Mouse (Mus musculus) myocyte (in vitro differentiated cells): ENCODE results near the gene Adpgk. TPM values are rescaled to one million over a fixed set of nuclear protein-coding genes. Genes with fewer than 3 reads are reported as not detected.

Experiments
- H3K27me3 ChIP-seq: one replicate; pipeline ENCODE4 v1.6.1; 2011; ENCODE audit not compliant: control insufficient read depth, insufficient read depth, insufficient read length
- H3K36me3 ChIP-seq: one replicate; pipeline ENCODE4 v1.6.1; 2011; ENCODE audit not compliant: control insufficient read depth, insufficient read depth
- H3K4me2 ChIP-seq: one replicate; pipeline ENCODE4 v1.6.1; 2011; ENCODE audit warnings: low read depth, control low read depth
- H3K4me3 ChIP-seq: one replicate; pipeline ENCODE4 v1.5.1; 2011; ENCODE audit warnings: mild to moderate bottlenecking, control low read depth, moderate library complexity
- H3K79me2 ChIP-seq: one replicate; pipeline ENCODE4 v1.6.1; 2011; ENCODE audit not compliant: control insufficient read depth, insufficient read depth
- H3ac ChIP-seq: one replicate; pipeline ENCODE4 v1.6.1; 2011; ENCODE audit not compliant: control insufficient read depth, insufficient read length
- CEBPB ChIP-seq: IDR thresholded peaks from 2 replicates; pipeline ENCODE4 v1.6.1; 2011; ENCODE audit warnings: mild to moderate bottlenecking, moderate library complexity; ENCODE audit not compliant: poor library complexity, insufficient read depth, severe bottlenecking
- E2F4 ChIP-seq: IDR thresholded peaks from one replicate; pipeline ENCODE4 v1.6.1; 2011; ENCODE audit warnings: mild to moderate bottlenecking, control low read depth, moderate library complexity; ENCODE audit not compliant: insufficient read depth
- MAX ChIP-seq: IDR thresholded peaks from one replicate; pipeline ENCODE4 v1.6.1; 2011; ENCODE audit warnings: low read depth, mild to moderate bottlenecking, control low read depth
- MYOD1 ChIP-seq, 3 experiments: IDR thresholded peaks; one replicate each; pipeline ENCODE4 v1.6.1; 2011; ENCODE audit warnings: control low read depth in 2 of 3, low read depth in 2 of 3, mild to moderate bottlenecking in 2 of 3, moderate library complexity in 1 of 3; ENCODE audit not compliant: insufficient read length in 2 of 3, control insufficient read depth in 1 of 3
- MYOG ChIP-seq, 3 experiments: IDR thresholded peaks; one replicate each; pipeline ENCODE4 v1.6.1; 2011; ENCODE audit warnings: control low read depth in 2 of 3, low read depth in 2 of 3, mild to moderate bottlenecking in 2 of 3; ENCODE audit not compliant: insufficient read length in 2 of 3, control insufficient read depth in 1 of 3, insufficient read depth in 1 of 3
- POLR2A ChIP-seq: IDR thresholded peaks from one replicate; pipeline ENCODE4 v1.6.1; 2011; ENCODE audit warnings: low read depth, mild to moderate bottlenecking, control low read depth, moderate library complexity; ENCODE audit not compliant: insufficient read length
- POLR2AphosphoS2 ChIP-seq: IDR thresholded peaks from one replicate; pipeline ENCODE4 v1.6.1; 2011; ENCODE audit warnings: low read depth, control low read depth; ENCODE audit not compliant: insufficient read length
- REST ChIP-seq: IDR thresholded peaks from one replicate; pipeline ENCODE4 v1.6.1; 2011; ENCODE audit warnings: mild to moderate bottlenecking, control low read depth, moderate library complexity; ENCODE audit not compliant: insufficient read depth, insufficient read length
- SRF ChIP-seq: IDR thresholded peaks from one replicate; pipeline ENCODE4 v1.6.1; 2011; ENCODE audit warnings: low read depth; ENCODE audit not compliant: control insufficient read depth, insufficient read length
- TCF12 ChIP-seq: IDR thresholded peaks from one replicate; pipeline ENCODE4 v1.6.1; 2011; ENCODE audit warnings: mild to moderate bottlenecking, control low read depth; ENCODE audit not compliant: poor library complexity, insufficient read depth, severe bottlenecking
- TCF3 ChIP-seq: IDR thresholded peaks from one replicate; pipeline ENCODE4 v1.6.1; 2011; ENCODE audit warnings: low read depth, control low read depth; ENCODE audit not compliant: insufficient read length
- USF1 ChIP-seq: IDR thresholded peaks from one replicate; pipeline ENCODE4 v1.6.1; 2011; ENCODE audit warnings: low read depth, mild to moderate bottlenecking, control low read depth, moderate library complexity
- polyA plus RNA-seq: library from polyadenylated mRNA; unstranded; fragments of >200 nt; fragmentation: generic; extraction: Trizol; gene quantifications from one replicate; pipeline ENCODE4 v1.2.1, GENCODE M21; 2012; ENCODE audit warnings: missing spikeins

Adpgk gene
- polyA plus RNA-seq, 1 experiment, result 25.4 TPM

DNA sequence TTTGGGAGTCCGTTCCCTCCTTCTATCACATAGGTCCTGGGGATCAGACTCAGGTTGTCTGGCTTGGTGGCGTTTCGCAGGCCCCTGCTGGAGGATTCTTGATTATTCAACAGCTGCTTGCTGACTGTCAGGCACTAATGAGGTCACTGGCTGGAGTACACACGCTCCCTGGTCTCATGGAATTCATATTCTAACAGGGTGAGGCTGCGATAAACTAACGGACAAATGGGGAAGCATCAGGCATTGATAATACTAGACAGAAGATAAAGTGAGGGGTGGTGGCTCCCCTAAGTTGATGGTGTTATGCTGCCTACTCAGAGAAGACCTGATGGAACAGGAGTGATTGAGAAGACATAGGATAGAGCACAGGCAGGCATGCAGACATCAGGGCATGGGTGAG, 5.7 kb upstream of the Adpgk start:
- Histone ChIP-seq H3K27me3 (no peaks in the 10 kb centered on the region), H3ac (no peak overlapping the region), H3K36me3 (no peaks in the 10 kb centered on the region), H3K4me3 (no peak overlapping the region), H3K4me2 (no peak overlapping the region), H3K79me2 (no peaks in the 10 kb centered on the region)
- TF ChIP-seq POLR2AphosphoS2, result no peak
- no peak for TF ChIP-seq MYOG (IDR thresholded peaks at IDR 0.05; ENCODE audit: control insufficient read depth in 1 of 3, insufficient read depth in 1 of 3, insufficient read length in 2 of 3, low read depth in 2 of 3)
- TF ChIP-seq MYOD1 (IDR thresholded peaks at IDR 0.05; ENCODE audit: control insufficient read depth in 1 of 3, insufficient read length in 2 of 3, low read depth in 2 of 3), result no peak
- TF ChIP-seq CEBPB, result no peak
- TF ChIP-seq SRF, result no peak
- no peak for TF ChIP-seq E2F4
- TF ChIP-seq POLR2A, result no peak
- TF ChIP-seq TCF3, result no peak
- TF ChIP-seq MAX, result no peak
- TF ChIP-seq REST, result no peak
- TF ChIP-seq TCF12, result no peak
- no peak for TF ChIP-seq USF1

GRCm38 (mm10) chr9:59288058-59288457, 3.3 kb upstream of the Adpgk start:
- Histone ChIP-seq H3K79me2 (peaks cover 9% of the 10 kb centered on the region), H3K36me3 (no peaks in the 10 kb centered on the region), H3K4me3 (no peak overlapping the region), H3ac (no peak overlapping the region), H3K4me2 (no peak overlapping the region), H3K27me3 (no peaks in the 10 kb centered on the region)
- no peak for TF ChIP-seq CEBPB
- TF ChIP-seq TCF12, result no peak
- no peak for TF ChIP-seq POLR2AphosphoS2
- TF ChIP-seq MYOD1 (IDR thresholded peaks at IDR 0.05; ENCODE audit: control insufficient read depth in 1 of 3, insufficient read length in 2 of 3, low read depth in 2 of 3), result no peak
- TF ChIP-seq MAX, result no peak
- no peak for TF ChIP-seq SRF
- no peak for TF ChIP-seq REST
- no peak for TF ChIP-seq USF1
- no peak for TF ChIP-seq TCF3

- no peak overlapping the region for H3ac ChIP-seq
- H3K4me3 ChIP-seq, result no peak overlapping the region
- H3K27me3 ChIP-seq, result no peaks in the 10 kb centered on the region
- H3K4me2 ChIP-seq, result no peak overlapping the region
- TF ChIP-seq CEBPB (no peak), MYOG (IDR thresholded peaks at IDR 0.05; ENCODE audit: control insufficient read depth in 1 of 3, insufficient read depth in 1 of 3, insufficient read length in 2 of 3, low read depth in 2 of 3) (no peak), E2F4 (no peak), POLR2A (no peak), MAX (no peak)
- no peaks in the 10 kb centered on the region for H3K36me3 ChIP-seq
- peaks cover 11% of the 10 kb centered on the region for H3K79me2 ChIP-seq
Observed at GRCm38 (mm10) chr9:59288685-59289410, 2.5 kb upstream of the Adpgk start.

DNA sequence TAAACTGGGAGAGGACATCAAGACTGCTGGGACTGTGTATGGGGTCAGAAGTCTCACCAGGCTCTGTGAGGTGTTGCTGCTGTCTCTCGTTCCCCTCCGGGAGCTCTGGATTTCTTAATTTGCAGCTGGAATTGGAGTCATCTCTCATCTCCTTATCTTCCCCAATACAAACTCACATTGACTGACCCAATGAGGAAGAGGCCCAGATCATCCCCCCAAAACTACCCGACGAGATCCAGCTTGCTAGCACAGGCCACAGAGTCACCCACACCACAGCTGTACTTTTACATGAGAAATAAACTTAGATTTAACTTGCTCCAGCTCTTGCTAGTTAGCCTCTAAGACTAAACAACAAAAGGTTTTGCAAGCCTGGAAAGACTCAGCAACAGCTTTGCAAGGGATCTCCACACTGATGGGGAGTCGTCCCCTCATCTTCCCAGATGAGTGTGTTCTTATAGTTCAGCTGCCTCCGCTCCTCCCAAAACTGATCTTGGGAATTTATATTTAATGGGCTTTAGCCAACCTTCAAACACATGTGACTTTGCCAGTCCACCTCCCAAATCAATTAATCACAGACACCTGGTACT, 1.7 kb upstream of the Adpgk start:
- TF ChIP-seq POLR2A (no peak), REST (no peak), TCF3 (no peak), POLR2AphosphoS2 (no peak), E2F4 (no peak), MYOG (IDR thresholded peaks at IDR 0.05; ENCODE audit: control insufficient read depth in 1 of 3, insufficient read depth in 1 of 3, insufficient read length in 2 of 3, low read depth in 2 of 3) (no peak), MAX (no peak), CEBPB (no peak), SRF (no peak), USF1 (no peak), TCF12 (no peak), MYOD1 (IDR thresholded peaks at IDR 0.05; ENCODE audit: control insufficient read depth in 1 of 3, insufficient read length in 2 of 3, low read depth in 2 of 3) (no peak)
- Histone ChIP-seq H3K27me3 (no peaks in the 10 kb centered on the region), H3K4me2 (no peak overlapping the region), H3K4me3 (no peak overlapping the region), H3ac (no peak overlapping the region), H3K36me3 (no peaks in the 10 kb centered on the region), H3K79me2 (peaks cover 16% of the 10 kb centered on the region)
